ENCODE assay signal across 12 mouse cellular contexts in genomic region chr3:55652321-55652720, GRCm38 (mm10).
DNase-seq lines count a peak whose midpoint lies in the region; ATAC-seq lines count a peak whose summit lies in the region.
"Had no signal": no experiment of that assay in that cellular context is flagged by ENCODE, and none has a peak within 500 bp of the region (broad histone marks: within the 10 kb centered on the region; RNA-seq: fewer than 3 reads in every experiment).

No protein-coding gene starts in this region.

- 0 out of 2 replicates have a peak, but pooled peaks have one; percentile 62 for ATAC-seq in stomach, embryonic 16.5 days (ENCODE audit: insufficient read depth, low FRiP score)

- no peak overlapping the region for H3K9ac ChIP-seq in stomach, embryonic 16.5 days (ENCODE audit: low read length)

- no peaks in the 10 kb centered on the region for H3K36me3 ChIP-seq in stomach, embryonic 16.5 days (ENCODE audit: control insufficient read depth, insufficient read depth, low read length)

- no peak overlapping the region for H3K4me3 ChIP-seq in stomach, embryonic 16.5 days (replicated peaks; ENCODE audit: low read length)
- H3K4me3 ChIP-seq: heart, adult 2 months had no signal

- WGBS in stomach, embryonic 16.5 days, result 62% methylated on average over 2 of the region's 2 CpGs

- H3K4me1 ChIP-seq in stomach, embryonic 16.5 days (ENCODE audit: control insufficient read depth, insufficient read depth, low read length), result no peaks in the 10 kb centered on the region

- H3K9me3 ChIP-seq in stomach, embryonic 16.5 days (replicated peaks; ENCODE audit: control insufficient read depth, low read length), result no peaks in the 10 kb centered on the region

- no peak overlapping the region for H3K4me2 ChIP-seq in stomach, embryonic 16.5 days (ENCODE audit: low read depth, low read length)
- H3K4me2 ChIP-seq: midbrain, embryonic 11.5 days had no signal

- no peaks in the 10 kb centered on the region for H3K27me3 ChIP-seq in stomach, embryonic 16.5 days (ENCODE audit: control insufficient read depth, insufficient read depth, low read length)

- peak; percentile 29 for DNase-seq in cerebellum, adult 11-12 months
- no peak for DNase-seq in cerebellum, postnatal 4 days (ENCODE audit: low spot score in 2 of 2)
- peak; percentile 10 for DNase-seq in lung, postnatal 25 days (ENCODE audit: low spot score)
- DNase-seq in lung, postnatal 4 days, result no peak
- DNase-seq in kidney, postnatal 14 days, result peak; percentile 23
- DNase-seq in embryo, embryonic 11 days, result no peak
- DNase-seq in right cerebral cortex, postnatal 36 days (ENCODE audit: low spot score in 2 of 2), result no peak
- DNase-seq: adrenal gland, postnatal 14 days; right cerebral cortex, postnatal 4 days had no signal

- 0 out of 2 replicates have a peak overlapping the region, but pooled peaks have one; percentile 26 for H3K27ac ChIP-seq in stomach, embryonic 16.5 days (ENCODE audit: low read length)
- H3K27ac ChIP-seq: heart, adult 2 months had no signal

Comparison
In these comparisons a context has a peak if more than half of its experiments do, and no peak if none do; other contexts are left out.
1. DNase-seq: peak in cerebellum, adult 11-12 months (single experiment), lung, postnatal 25 days (single experiment) and kidney, postnatal 14 days (single experiment); none in cerebellum, postnatal 4 days (0 of 2), lung, postnatal 4 days (0 of 2), embryo, embryonic 11 days (single experiment) and right cerebral cortex, postnatal 36 days (0 of 2).